Mouse (Mus musculus): ENCODE data around the gene Polk. TPM values are rescaled to one million over a fixed set of nuclear protein-coding genes. Genes with fewer than 3 reads are reported as not detected.

Gene Polk
- 10 to 100 TPM; 44.0 to 47.0 TPM for total RNA-seq (2021)
- long read RNA-seq, experiment 1, full-length matches to known transcripts, result 1 of 6 reads
- long read RNA-seq, experiment 1, partial matches to known transcripts, result 4 of 6 reads
- long read RNA-seq, experiment 1, other reads (novel, unspliced or antisense), result 1 of 6 reads
- long read RNA-seq, experiment 2, full-length matches to known transcripts, result 3 of 8 reads
- long read RNA-seq, experiment 2, partial matches to known transcripts, result 2 of 8 reads
- long read RNA-seq, experiment 2, other reads (novel, unspliced or antisense), result 3 of 8 reads

- peak; percentile 83 to 94 for DNase-seq (ENCODE audit: low spot score in 2 of 2)
Observed at GRCm38 (mm10) chr13:96542081-96542889, at the start of gene Polk, which contains the start of gene Col4a3bp. Polk (minus strand) TSS chr13:96542579. Col4a3bp (plus strand) TSS chr13:96542618.

GRCm38 (mm10) chr13:96588642-96589041, 46.3 kb upstream of the Polk start:
- DNase-seq (ENCODE audit: low spot score in 2 of 2), result no peak

GRCm38 (mm10) chr13:96586540-96586939, 44.2 kb upstream of the Polk start:
- DNase-seq (ENCODE audit: low spot score in 2 of 2), result no peak

- DNase-seq (ENCODE audit: low spot score in 2 of 2), result no peak
Observed at GRCm38 (mm10) chr13:96584201-96584600, 41.8 kb upstream of the Polk start.

- DNase-seq (ENCODE audit: low spot score in 2 of 2), result no peak
Observed at GRCm38 (mm10) chr13:96579979-96580378, 37.6 kb upstream of the Polk start.

- DNase-seq (ENCODE audit: low spot score in 2 of 2), result no peak
Observed at GRCm38 (mm10) chr13:96579104-96579503, 36.7 kb upstream of the Polk start.

GRCm38 (mm10) chr13:96574170-96574569, 31.8 kb upstream of the Polk start:
- DNase-seq (ENCODE audit: low spot score in 2 of 2), result no peak

- no peak for DNase-seq (ENCODE audit: low spot score in 2 of 2)
Observed at GRCm38 (mm10) chr13:96571016-96571361, 28.6 kb upstream of the Polk start.

GRCm38 (mm10) chr13:96570313-96571015, 28.1 kb upstream of the Polk start:
- no peak for DNase-seq (ENCODE audit: low spot score in 2 of 2)

GRCm38 (mm10) chr13:96567977-96568376, 25.6 kb upstream of the Polk start:
- DNase-seq (ENCODE audit: low spot score in 2 of 2), result no peak

GRCm38 (mm10) chr13:96555099-96555498, 12.7 kb upstream of the Polk start:
- no peak for DNase-seq (ENCODE audit: low spot score in 2 of 2)

GRCm38 (mm10) chr13:96547941-96548340, 5.6 kb upstream of the Polk start:
- no peak for DNase-seq (ENCODE audit: low spot score in 2 of 2)

- DNase-seq (ENCODE audit: low spot score in 2 of 2), result no peak
Observed at GRCm38 (mm10) chr13:96547250-96547649, 4.9 kb upstream of the Polk start.

- no peak for DNase-seq (ENCODE audit: low spot score in 2 of 2)
Observed at GRCm38 (mm10) chr13:96544506-96544905, 2.1 kb upstream of the Polk start.

- DNase-seq (ENCODE audit: low spot score in 2 of 2), result peak in 1 of 2 experiments; percentile 42
Observed at GRCm38 (mm10) chr13:96542901-96543891, 817 bp upstream of the Polk start.

GRCm38 (mm10) chr13:96541381-96541780, 998 bp downstream of the Polk start:
- no peak for DNase-seq (ENCODE audit: low spot score in 2 of 2)

- no peak for DNase-seq (ENCODE audit: low spot score in 2 of 2)
Observed at GRCm38 (mm10) chr13:96538103-96538502, 4.3 kb downstream of the Polk start.

GRCm38 (mm10) chr13:96536821-96537572, 5.4 kb downstream of the Polk start:
- no peak for DNase-seq (ENCODE audit: low spot score in 2 of 2)

- no peak for DNase-seq (ENCODE audit: low spot score in 2 of 2)
Observed at GRCm38 (mm10) chr13:96533742-96534141, 8.6 kb downstream of the Polk start.

- DNase-seq (ENCODE audit: low spot score in 2 of 2), result no peak
Observed at GRCm38 (mm10) chr13:96532176-96532575, 10.2 kb downstream of the Polk start.

Measured in adrenal gland, postnatal 4 days (tissue).